Mouse (Mus musculus): ENCODE results near the gene Dock4.

DNA sequence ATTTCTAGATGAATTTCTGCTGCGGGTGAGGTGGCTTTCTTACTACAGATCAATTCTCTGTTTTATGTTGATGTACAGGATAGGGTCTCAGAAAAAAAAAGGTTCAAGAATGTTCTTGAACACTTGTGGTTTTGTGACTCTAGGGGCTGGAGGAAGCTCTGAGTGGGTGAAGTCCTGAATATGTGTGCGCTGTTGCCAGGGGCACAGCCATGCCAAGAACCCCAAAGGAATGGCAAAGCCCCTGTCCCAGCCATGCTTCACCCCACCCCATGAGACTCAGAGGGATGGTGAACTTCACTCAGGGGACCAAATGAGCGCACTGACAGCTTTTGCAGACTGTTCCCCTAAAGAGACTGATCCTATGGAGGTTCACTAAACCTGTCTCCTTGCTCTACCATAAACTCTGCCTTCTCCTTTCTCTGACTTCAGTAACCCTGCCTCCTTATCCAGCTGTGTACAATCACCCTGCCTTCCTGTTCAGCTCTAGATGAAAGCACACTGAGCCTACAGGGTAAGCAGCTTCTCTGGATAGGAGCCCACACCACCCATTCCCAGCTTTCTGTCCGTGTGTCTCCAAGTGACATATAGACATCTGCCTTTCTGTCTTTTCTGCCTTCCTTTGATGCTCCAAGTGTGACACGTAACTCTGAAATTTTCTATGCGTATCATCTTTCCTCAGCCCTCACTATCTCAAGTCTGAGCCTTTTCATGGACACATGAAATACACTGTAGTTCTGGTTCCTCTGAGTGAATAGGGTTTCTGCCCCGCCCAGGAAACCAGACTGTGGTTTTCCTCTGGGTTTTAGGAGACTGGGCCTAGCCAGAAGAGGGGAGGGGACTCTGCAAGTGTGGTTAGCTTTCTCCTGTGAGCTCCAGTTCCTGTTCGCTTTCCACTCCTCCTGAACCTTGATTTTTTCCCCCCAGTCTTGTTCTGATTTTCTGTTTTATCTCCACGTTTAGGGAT is 90.2 kb downstream of the Dock4 start:
- TF ChIP-seq CTCF (IDR thresholded peaks at IDR 0.05; ENCODE audit: borderline replicate concordance, control insufficient read depth, extremely low read depth, insufficient read depth, low read length, poor library complexity) (no peak), POLR2A (IDR thresholded peaks at IDR 0.05; ENCODE audit: control insufficient read depth, extremely low read depth, insufficient read depth, low read length, poor library complexity) (no peak)
